9 mouse cellular contexts compared by ENCODE assay signal in genomic region chr7:89126063-89126882, GRCm38 (mm10).
DNase-seq lines count a peak whose midpoint lies in the region; ATAC-seq and TF ChIP-seq lines count a peak whose summit lies in the region.
"Had no signal": no experiment of that assay in that cellular context is flagged by ENCODE, and none has a peak within 500 bp of the region (broad histone marks: within the 10 kb centered on the region; RNA-seq: fewer than 3 reads in every experiment).

No protein-coding gene starts in this region.

- no peak overlapping the region for H3K27ac ChIP-seq in cerebellum, adult 2 months (ENCODE audit: insufficient read depth, low read length)
- no peak overlapping the region for H3K27ac ChIP-seq in hindbrain, embryonic 14.5 days
- H3K27ac ChIP-seq: macrophage had no signal

- DNase-seq in T-cell, adult 2 months (ENCODE audit: low spot score), result peak; percentile 28
- peak; percentile 33 to 55 for DNase-seq in cerebellum, adult 2 months
- peak; percentile 90 for DNase-seq in hindbrain, embryonic 14.5 days (ENCODE audit: low spot score)
- peak; percentile 32 to 39 for DNase-seq in layer of hippocampus, postnatal 14 days (ENCODE audit: low spot score in 2 of 2)
- DNase-seq in right cerebral cortex, postnatal 10 days (ENCODE audit: low spot score in 2 of 2), result peak; percentile 55 to 67
- DNase-seq in urinary bladder, postnatal 4 days (ENCODE audit: low spot score in 2 of 2), result peak; percentile 33 to 70

- no peak overlapping the region for H3K4me3 ChIP-seq in cerebellum, adult 2 months (replicated peaks; ENCODE audit: insufficient read depth, low read depth, low read length)
- no peak overlapping the region for H3K4me3 ChIP-seq in hindbrain, embryonic 14.5 days (replicated peaks; ENCODE audit: low read length)

- no peaks in the 10 kb centered on the region for H3K4me1 ChIP-seq in cerebellum, adult 2 months (ENCODE audit: control insufficient read depth, insufficient read depth, low read length)
- no peaks in the 10 kb centered on the region for H3K4me1 ChIP-seq in hindbrain, embryonic 14.5 days (replicated peaks; ENCODE audit: control insufficient read depth, insufficient read depth, low read length)

- 54% methylated on average over 7 of the region's 7 CpGs for WGBS in cerebellum, adult 2 months
- WGBS in hindbrain, embryonic 14.5 days, result 57% methylated on average over 7 of the region's 7 CpGs

- H3K9ac ChIP-seq in hindbrain, embryonic 14.5 days, result no peak overlapping the region

- ATAC-seq in frontal cortex, adult (ENCODE audit: low TSS enrichment), result peak; percentile 79
- peak; percentile 90 for ATAC-seq in hindbrain, embryonic 14.5 days (ENCODE audit: low FRiP score)
- peak; percentile 89 for ATAC-seq in megakaryocyte, adult 5-6 weeks (ENCODE audit: poor library complexity, severe bottlenecking)

- no peaks in the 10 kb centered on the region for H3K36me3 ChIP-seq in hindbrain, embryonic 14.5 days (replicated peaks; ENCODE audit: control insufficient read depth, insufficient read depth)

- no peaks in the 10 kb centered on the region for H3K9me3 ChIP-seq in hindbrain, embryonic 14.5 days (ENCODE audit: control insufficient read depth, low read length)

- no peak for TF ChIP-seq POLR2A in cerebellum, adult 2 months (IDR thresholded peaks at IDR 0.05; ENCODE audit: borderline replicate concordance, insufficient read depth, low read length)

- peak; percentile 86 for TF ChIP-seq CTCF in cerebellum, adult 2 months (IDR thresholded peaks at IDR 0.05; ENCODE audit: borderline replicate concordance, insufficient read depth, low read depth, low read length)

- H3K4me2 ChIP-seq in hindbrain, embryonic 14.5 days (replicated peaks), result no peak overlapping the region

- H3K27me3 ChIP-seq in cerebellum, adult 2 months (ENCODE audit: control insufficient read depth, insufficient read depth, low read length), result no peaks in the 10 kb centered on the region
- H3K27me3 ChIP-seq in hindbrain, embryonic 14.5 days (ENCODE audit: control insufficient read depth, insufficient read depth, low read length), result no peaks in the 10 kb centered on the region

Comparison
In these comparisons a context has a peak if more than half of its experiments do, and no peak if none do; other contexts are left out.
1. DNase-seq: peak in every context shown above with its lines; median percentile 90 in hindbrain, embryonic 14.5 days; 61 in right cerebral cortex, postnatal 10 days; 52 in urinary bladder, postnatal 4 days; 44 in cerebellum, adult 2 months; 36 in layer of hippocampus, postnatal 14 days; 28 in T-cell, adult 2 months.